Mouse (Mus musculus) kidney, postnatal 4 days (tissue): Measurements from ENCODE around the gene Vmn1r116.
"Not testable (repeated sequence)": the region's sequence is repeated elsewhere in the genome, so short reads cannot be mapped to it uniquely, and the experiment has no call there.

Experiments used
- DNase-seq, 2 experiments: peaks; one replicate each; pipeline ENCODE4 v3.0.0; 2021; ENCODE audit warnings: mixed read lengths in 2 of 2

Vmn1r116 gene

GRCm38 (mm10) chr7:20871956-20872355 lies at the start of gene Vmn1r116:
Gene Vmn1r116 (plus strand): TSS chr7:20872256.
- DNase-seq, result not testable (repeated sequence)

DNA sequence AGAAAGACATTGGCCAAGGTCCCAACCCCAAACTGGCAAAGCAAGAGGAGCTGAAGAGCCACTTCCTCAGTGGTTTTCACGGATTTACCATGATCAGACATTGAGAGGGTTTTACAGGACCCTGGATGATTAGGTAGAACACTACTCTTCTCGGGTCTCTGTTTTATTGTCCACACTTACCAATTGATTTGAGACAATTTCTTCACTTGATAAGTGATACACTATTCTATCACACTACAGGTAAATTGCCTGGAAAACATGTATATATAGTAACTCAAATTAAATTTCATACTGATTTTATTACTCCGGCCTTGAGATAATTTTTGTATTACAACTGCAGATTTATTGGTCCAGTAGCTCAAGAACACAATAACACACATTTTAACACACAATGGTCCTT lies 27.2 kb upstream of the Vmn1r116 start, which contains the start of gene Vmn1r115:
TSS of gene Vmn1r115 (minus strand) at position 101 of the 400 bp plus-strand sequence.
- DNase-seq, result not testable (repeated sequence)

DNA sequence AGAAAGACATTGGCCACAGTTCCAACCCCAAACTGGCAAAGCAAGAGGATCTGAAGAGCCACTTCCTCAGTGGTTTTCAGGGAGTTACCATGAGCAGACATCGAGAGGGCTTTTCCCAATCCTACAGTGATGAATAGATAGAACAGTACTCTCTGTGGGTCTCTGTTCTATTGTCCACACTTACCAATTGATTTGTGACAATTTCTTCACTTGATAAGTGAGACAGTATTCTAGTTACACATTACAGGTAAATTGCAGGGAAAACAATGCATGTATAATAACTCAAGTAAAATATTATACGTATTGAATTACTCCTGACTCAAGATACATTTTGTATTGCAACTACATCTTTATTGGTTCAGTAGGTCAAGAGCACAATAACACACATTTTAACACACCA lies 12.0 kb downstream of the Vmn1r116 start, which contains the start of gene Vmn1r117:
TSS of gene Vmn1r117 (minus strand) at position 101 of the 400 bp plus-strand sequence.
- not testable (repeated sequence) for DNase-seq

GRCm38 (mm10) chr7:20912247-20912646 lies 40.2 kb downstream of the Vmn1r116 start, which contains the start of gene Vmn1r118:
Gene Vmn1r118 (minus strand): TSS chr7:20912347.
- DNase-seq, result not testable (repeated sequence)
